Mouse (Mus musculus) lung, postnatal 0 days (tissue): ENCODE measurements at regions not wholly inside any gene's neighbourhood (a gene's known extent, or its start where the extent isn't known, plus 50 kb on each side); places are given as distances from the start of the nearest gene placed in this dataset.

ENCODE experiments used
- CTCF ChIP-seq: IDR thresholded peaks from 2 replicates; pipeline ENCODE4 v1.5.1; 2016; ENCODE audit warnings: antibody characterized with exemption, mild to moderate bottlenecking
- EP300 ChIP-seq: IDR thresholded peaks from 2 replicates; pipeline ENCODE4 v1.6.1; 2016; ENCODE audit warnings: antibody characterized with exemption, mild to moderate bottlenecking, control low read depth

DNA sequence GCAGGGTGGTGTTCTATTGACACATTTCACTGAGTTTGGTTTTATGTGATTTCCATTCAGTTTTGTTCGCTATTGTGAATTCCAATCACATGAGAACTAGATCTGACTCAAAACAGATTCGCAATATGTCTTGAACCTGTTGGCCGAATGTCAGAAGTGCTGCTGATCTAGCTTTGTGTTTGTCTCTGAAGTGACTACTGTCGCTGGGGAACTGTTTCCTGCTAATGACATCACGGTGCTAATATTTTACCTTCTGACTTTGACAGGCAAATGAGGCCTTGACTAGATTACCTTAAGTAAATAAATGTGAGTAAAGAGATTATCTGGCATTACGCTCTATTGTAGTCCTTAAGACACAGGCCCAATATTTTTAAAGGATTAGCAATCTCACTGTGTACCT, 100.9 kb downstream of the Tfap2a start:
- no peak for TF ChIP-seq CTCF
- no peak for TF ChIP-seq EP300
